Mouse (Mus musculus): ENCODE results near the gene Ipp. TPM values are rescaled to one million over a fixed set of nuclear protein-coding genes. Genes with fewer than 3 reads are reported as not detected.

Ipp gene
- total and polyA plus RNA-seq, 3 experiments = 0.51 to 17.0 (median 9.7) TPM

DNA sequence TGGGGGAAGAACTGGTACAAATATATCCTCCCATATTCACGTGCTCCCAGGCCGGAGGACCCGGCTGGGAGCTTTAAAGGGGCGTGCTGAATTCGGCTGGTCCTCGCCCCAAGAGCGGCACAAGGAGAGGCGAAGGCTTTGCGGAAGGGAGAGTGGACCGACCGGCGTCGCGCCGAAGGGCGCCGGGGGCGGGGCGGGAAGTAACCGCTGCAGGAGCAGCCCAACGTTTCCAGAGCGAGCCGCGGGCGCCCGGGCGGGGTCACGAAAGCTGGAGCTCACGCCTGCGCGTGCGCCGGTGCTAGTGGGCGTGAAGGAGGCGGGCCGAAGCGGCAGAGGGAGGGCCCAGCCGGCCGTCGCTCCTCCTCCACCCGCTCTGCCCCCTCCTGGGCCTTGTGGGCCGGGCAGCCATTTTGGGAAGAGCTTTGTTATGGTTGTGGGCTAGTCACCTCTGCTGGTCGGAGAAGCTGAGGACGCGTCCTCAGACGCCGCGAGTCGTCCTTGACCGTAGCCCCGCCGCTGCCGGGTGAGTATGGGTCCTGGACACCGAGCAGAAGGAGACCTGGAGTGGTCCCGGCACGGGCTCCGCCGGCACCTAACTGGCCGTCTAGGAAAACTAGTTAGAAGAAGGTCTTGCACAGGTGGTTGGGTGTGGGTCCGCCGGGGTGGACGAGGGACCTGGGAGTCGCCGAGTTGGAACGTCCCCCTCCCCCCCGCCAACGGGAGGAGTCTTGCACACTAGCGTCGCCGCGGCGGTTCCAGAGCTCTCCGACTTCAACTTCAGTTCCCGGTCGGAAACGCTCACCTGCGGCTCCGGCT is 50.2 kb downstream of the Ipp start, which contains the start of gene Gpbp1l1:
Gpbp1l1 (plus strand) TSS at position 353 of the 816 bp plus-strand sequence.
- peak; percentile 99 for DNase-seq

DNA sequence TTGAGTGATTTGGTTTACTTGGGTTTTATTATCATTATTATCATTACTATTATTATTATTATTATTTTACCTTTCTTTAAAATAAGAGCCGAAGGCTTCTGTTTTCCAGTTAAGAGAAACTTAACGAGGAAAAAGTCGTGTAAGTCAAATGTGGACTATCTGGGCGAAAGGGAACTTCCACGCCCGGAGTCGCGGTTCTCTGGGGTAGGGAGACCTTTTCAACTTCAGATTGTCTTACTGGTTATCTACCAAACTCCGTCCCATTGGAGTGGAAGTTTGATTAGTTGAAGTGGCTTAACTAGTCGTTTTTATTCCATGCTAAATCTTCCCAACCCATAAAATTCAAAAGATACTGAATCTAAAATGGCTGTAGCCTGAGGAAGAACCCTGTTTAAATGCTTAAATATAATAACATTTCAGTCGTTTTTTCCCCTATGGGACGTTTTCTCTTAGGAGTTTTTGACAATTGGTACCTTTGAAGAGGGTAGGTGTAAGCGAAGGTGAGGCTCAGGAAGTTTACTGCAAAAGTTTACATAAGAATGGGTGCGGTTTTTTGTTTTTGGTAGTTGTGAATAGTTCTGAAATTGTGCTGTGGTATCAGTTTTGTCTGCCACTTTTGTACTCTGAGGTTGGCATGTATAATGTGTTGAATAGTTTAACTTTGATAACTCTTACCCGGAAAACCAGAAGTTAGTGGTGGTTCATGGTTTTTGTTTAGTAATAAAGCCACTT is 51.0 kb downstream of the Ipp start:
- no peak for DNase-seq

Other genes with a start within 250 kb of the Ipp start
- gene Mast2, start 43.4 kb upstream of the Ipp start, total RNA-seq (2021) = 10 to 100 TPM; 39.5 to 45.9 TPM
- gene Mast2, start 43.4 kb upstream of the Ipp start, polyA plus RNA-seq (2012; rRNA removed) = 88.7 and 94.1 TPM in 2 replicates
- gene Tmem69, start 48.4 kb downstream of the Ipp start, total RNA-seq (2021) = 10 to 100 TPM; 23.5 to 24.4 TPM
- 2.0 and 2.1 TPM in 2 replicates for gene Tmem69, start 48.4 kb downstream of the Ipp start, polyA plus RNA-seq (2012; rRNA removed)
- 100 to 1,000 TPM in 1 of 2 experiments, 10 to 100 TPM in 1; 72.0 to 101 TPM for gene Gpbp1l1, start 50.1 kb downstream of the Ipp start, total RNA-seq (2021)
- 16.9 and 18.6 TPM in 2 replicates for gene Gpbp1l1, start 50.1 kb downstream of the Ipp start, polyA plus RNA-seq (2012; rRNA removed)
- 10 to 100 TPM; 12.8 to 13.2 TPM for gene Ccdc17, start 89.1 kb downstream of the Ipp start, total RNA-seq (2021)
- 9.1 and 9.8 TPM in 2 replicates for gene Ccdc17, start 89.1 kb downstream of the Ipp start, polyA plus RNA-seq (2012; rRNA removed)
- 10 to 100 TPM; 22.3 to 23.0 TPM for gene Nasp, start 120.4 kb downstream of the Ipp start, total RNA-seq (2021)
- 1.3 and 1.9 TPM in 2 replicates for gene Nasp, start 120.4 kb downstream of the Ipp start, polyA plus RNA-seq (2012; rRNA removed)
- gene Akr1a1, start 144.1 kb downstream of the Ipp start, total RNA-seq (2021) = 1,000 to 10,000 TPM in 1 of 2 experiments, 100 to 1,000 TPM in 1; 867 to 1,182 TPM
- 733 and 783 TPM in 2 replicates for gene Akr1a1, start 144.1 kb downstream of the Ipp start, polyA plus RNA-seq (2012; rRNA removed)
- gene Prdx1, start 178.0 kb downstream of the Ipp start, total RNA-seq (2021) = 100 to 1,000 TPM; 703 to 816 TPM
- 20.2 and 21.8 TPM in 2 replicates for gene Prdx1, start 178.0 kb downstream of the Ipp start, polyA plus RNA-seq (2012; rRNA removed)
- gene Mmachc, start 200.9 kb downstream of the Ipp start, total RNA-seq (2021) = 10 to 100 TPM; 36.1 to 43.5 TPM
- 12.2 and 16.5 TPM in 2 replicates for gene Mmachc, start 200.9 kb downstream of the Ipp start, polyA plus RNA-seq (2012; rRNA removed)
- 10 to 100 TPM; 19.0 to 20.3 TPM for gene Ccdc163, start 201.0 kb downstream of the Ipp start, total RNA-seq (2021)
- 20.8 and 21.7 TPM in 2 replicates for gene Ccdc163, start 201.0 kb downstream of the Ipp start, polyA plus RNA-seq (2012; rRNA removed)
- gene Tesk2, start 213.4 kb downstream of the Ipp start, total RNA-seq (2021) = 1 to 10 TPM; 3.4 to 5.4 TPM
- 2.4 and 2.5 TPM in 2 replicates for gene Tesk2, start 213.4 kb downstream of the Ipp start, polyA plus RNA-seq (2012; rRNA removed)

All from adrenal gland, adult 2 months (tissue).